Mouse (Mus musculus) bone marrow, adult 2 months (tissue): ENCODE measurements around the gene Rbm17.

Source experiments
- CTCF ChIP-seq: fragments of 200-500 bp; IDR thresholded peaks from 2 replicates; pipeline ENCODE4 v1.5.1; 2011; ENCODE audit warnings: low read length, control low read depth; ENCODE audit not compliant: control insufficient read depth, insufficient read depth
- POLR2A ChIP-seq: fragments of 200-500 bp; IDR thresholded peaks from 2 replicates; pipeline ENCODE4 v1.6.1; 2011; ENCODE audit warnings: low read depth, mild to moderate bottlenecking, control low read depth, low read length, borderline replicate concordance; ENCODE audit not compliant: control insufficient read depth

DNA sequence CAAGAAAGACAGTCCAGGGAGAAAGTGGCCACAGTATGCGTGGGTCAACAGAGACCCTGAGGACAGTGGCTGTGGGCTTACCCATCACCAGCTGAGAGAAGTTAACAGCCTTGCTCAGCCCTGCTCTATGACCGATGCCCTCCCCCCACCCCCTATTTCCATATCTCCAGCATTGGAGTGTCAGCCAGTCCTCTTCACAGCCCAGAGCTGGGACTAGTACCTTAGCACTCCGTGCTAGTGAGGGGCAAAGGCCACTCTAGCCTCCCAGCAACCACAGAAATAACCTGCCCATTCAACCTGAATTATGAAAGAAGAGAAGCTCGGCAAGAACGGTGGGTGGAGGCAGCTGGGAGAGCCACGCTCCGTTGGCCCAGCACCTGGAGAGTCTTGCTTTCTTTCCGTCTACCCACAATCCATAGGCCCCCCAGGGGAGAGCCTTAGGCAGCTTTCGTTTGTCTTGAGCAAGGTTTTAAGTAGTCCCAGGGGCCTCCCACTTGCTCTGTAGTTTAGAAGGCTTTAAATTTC lies 51.6 kb downstream of the Rbm17 start:
- TF ChIP-seq CTCF (no peak), POLR2A (no peak)
